Comparison of ENCODE assay signal across 30 mouse cellular contexts in genomic region chr12:82425853-82426252, GRCm38 (mm10).
DNase-seq lines count a peak whose midpoint lies in the region; ATAC-seq and TF ChIP-seq lines count a peak whose summit lies in the region.
"Had no signal": no experiment of that assay in that cellular context is flagged by ENCODE, and none has a peak within 500 bp of the region (broad histone marks: within the 10 kb centered on the region; RNA-seq: fewer than 3 reads in every experiment).

No protein-coding gene starts in this region.

- no peak for TF ChIP-seq RAD21 in MEL (IDR thresholded peaks at IDR 0.05; ENCODE audit: low read depth, low read length)

- ATAC-seq in megakaryocyte, adult 5-6 weeks (ENCODE audit: poor library complexity, severe bottlenecking): peak; percentile 73
- no peak for ATAC-seq in forebrain, embryonic 14.5 days
- ATAC-seq: activated CD4-positive, CD25-positive, alpha-beta regulatory T cell, adult 4 months; forebrain, embryonic 13.5 days; forebrain, postnatal 0 days; hindbrain, embryonic 16.5 days; intestine, embryonic 15.5 days had no signal

- H3K27ac ChIP-seq in left cerebral cortex, adult 2 months: 0 out of 2 replicates have a peak overlapping the region, but pooled peaks have one; percentile 28
- no peak overlapping the region for H3K27ac ChIP-seq in MEL (ENCODE audit: control insufficient read depth, low read depth, low read length)
- H3K27ac ChIP-seq in forebrain, embryonic 14.5 days (ENCODE audit: low read depth, low read length): no peak overlapping the region
- H3K27ac ChIP-seq: forebrain, embryonic 10.5 days; forebrain, embryonic 13.5 days; gastrocnemius, adult 2 months; hindbrain, embryonic 10.5 days; hindbrain, embryonic 13.5 days; intestine, embryonic 15.5 days had no signal

- no peak for TF ChIP-seq EP300 in MEL (IDR thresholded peaks at IDR 0.05; ENCODE audit: low read depth in 1 of 2, low read length in 2 of 2)

- H3K4me2 ChIP-seq in forebrain, embryonic 14.5 days (ENCODE audit: low read length): no peak overlapping the region
- H3K4me2 ChIP-seq: forebrain, embryonic 13.5 days; heart, embryonic 11.5 days; hindbrain, embryonic 13.5 days; intestine, embryonic 15.5 days had no signal

- no peak overlapping the region for H3K9ac ChIP-seq in MEL (ENCODE audit: control insufficient read depth, low read depth, low read length, poor library complexity, severe bottlenecking)
- no peak overlapping the region for H3K9ac ChIP-seq in forebrain, embryonic 14.5 days (ENCODE audit: low read length)
- H3K9ac ChIP-seq: forebrain, embryonic 13.5 days; forebrain, postnatal 0 days; heart, embryonic 15.5 days; hindbrain, embryonic 13.5 days; intestine, embryonic 15.5 days had no signal

- no peaks in the 10 kb centered on the region for H3K9me3 ChIP-seq in MEL (replicated peaks; ENCODE audit: insufficient read depth, low read length)
- H3K9me3 ChIP-seq in forebrain, embryonic 14.5 days (replicated peaks; ENCODE audit: control insufficient read depth, low read length): no peaks in the 10 kb centered on the region
- H3K9me3 ChIP-seq: forebrain, embryonic 10.5 days; forebrain, embryonic 13.5 days; G1E; heart, embryonic 15.5 days; hindbrain, embryonic 10.5 days; hindbrain, embryonic 13.5 days; intestine, embryonic 15.5 days had no signal

- intact Hi-C loops in left cerebral cortex, adult 2 months (cut with DNase I): no loop called here

- peaks cover 0 to 3% of the 10 kb centered on the region in 2 experiments; a peak in 2 of 4 replicates for H3K36me3 ChIP-seq in MEL (ENCODE audit: control insufficient read depth in 1 of 2, insufficient read depth in 2 of 2, low read length in 2 of 2)
- peaks cover 4% of the 10 kb centered on the region for H3K36me3 ChIP-seq in splenic B cell, adult 2 months (ENCODE audit: control insufficient read depth, insufficient read depth, low read length, poor library complexity, severe bottlenecking)
- H3K36me3 ChIP-seq in forebrain, embryonic 14.5 days (ENCODE audit: control insufficient read depth, insufficient read depth, low read length): peaks cover 29% of the 10 kb centered on the region

- H3K4me1 ChIP-seq in MEL (ENCODE audit: control insufficient read depth in 1 of 2, insufficient read depth in 2 of 2, low read length in 2 of 2): no peaks in the 10 kb centered on the region
- no peaks in the 10 kb centered on the region for H3K4me1 ChIP-seq in forebrain, embryonic 14.5 days (ENCODE audit: control insufficient read depth, insufficient read depth, low read length)
- H3K4me1 ChIP-seq: forebrain, embryonic 10.5 days; forebrain, embryonic 13.5 days; hindbrain, embryonic 10.5 days; hindbrain, embryonic 13.5 days; intestine, embryonic 15.5 days had no signal

- no peaks in the 10 kb centered on the region for H3K79me2 ChIP-seq in MEL (ENCODE audit: control insufficient read depth, insufficient read depth, low read length, poor library complexity)

- no peak for DNase-seq in left cerebral cortex, adult 2 months (ENCODE audit: extremely low spot score in 1 of 2, low spot score in 2 of 2)
- DNase-seq in left cerebral cortex, adult 8-10 months (ENCODE audit: low spot score in 2 of 2): no peak
- DNase-seq in MEL (ENCODE audit: low read depth, low spot score): peak; percentile 9
- peak; percentile 49 for DNase-seq in splenic B cell, adult 2 months (ENCODE audit: low read depth, low spot score)
- DNase-seq in T-cell, adult 2 months (ENCODE audit: low spot score): no peak
- DNase-seq in c-Kit-positive CD71-positive TER-119-positive erythroid progenitor cells, embryonic 14.5 days (ENCODE audit: low spot score): no peak
- no peak for DNase-seq in forebrain, embryonic 14.5 days (ENCODE audit: low spot score)
- DNase-seq: adrenal gland, adult 8-10 months; adrenal gland, postnatal 25 days; cerebellum, adult 2 months; cerebellum, postnatal 10 days; cerebellum, postnatal 36 days; forebrain, postnatal 0 days; gastrocnemius, adult 2 months; gastrocnemius, postnatal 14 days; heart, postnatal 10 days; heart, postnatal 36 days; kidney, adult 11 months had no signal

- TF ChIP-seq POLR2A in MEL (IDR thresholded peaks at IDR 0.05; ENCODE audit: control insufficient read depth in 1 of 2, insufficient read depth in 1 of 2, low read depth in 1 of 2, low read length in 2 of 2, poor library complexity in 1 of 2): no peak

- 92% methylated on average over 11 of the region's 11 CpGs for WGBS in forebrain, embryonic 14.5 days

- no peaks in the 10 kb centered on the region for H3K27me3 ChIP-seq in MEL (ENCODE audit: control insufficient read depth in 1 of 2, insufficient read depth in 2 of 2, low read length in 2 of 2)
- no peaks in the 10 kb centered on the region for H3K27me3 ChIP-seq in splenic B cell, adult 2 months (ENCODE audit: control insufficient read depth, insufficient read depth, low read length, poor library complexity, severe bottlenecking)
- H3K27me3 ChIP-seq in forebrain, embryonic 14.5 days (replicated peaks; ENCODE audit: control insufficient read depth, insufficient read depth, low read length): no peaks in the 10 kb centered on the region
- H3K27me3 ChIP-seq: CH12.LX; forebrain, embryonic 13.5 days; heart, embryonic 15.5 days; hindbrain, embryonic 13.5 days; intestine, embryonic 15.5 days had no signal

- no peak overlapping the region for H3K4me3 ChIP-seq in left cerebral cortex, adult 2 months
- H3K4me3 ChIP-seq in MEL (ENCODE audit: control insufficient read depth in 1 of 2, insufficient read depth in 1 of 2, low read depth in 2 of 2, low read length in 2 of 2): no peak overlapping the region
- no peak overlapping the region for H3K4me3 ChIP-seq in forebrain, embryonic 14.5 days (ENCODE audit: low read depth, low read length)
- H3K4me3 ChIP-seq: forebrain, embryonic 10.5 days; forebrain, embryonic 13.5 days; gastrocnemius, adult 2 months; hindbrain, embryonic 10.5 days; hindbrain, embryonic 13.5 days; intestine, embryonic 15.5 days had no signal

- no peak for TF ChIP-seq CTCF in left cerebral cortex, adult 2 months (IDR thresholded peaks at IDR 0.05)
- no peak for TF ChIP-seq CTCF in MEL (IDR thresholded peaks at IDR 0.05 in 2 of 3, conservative IDR thresholded peaks at IDR 0.05 in 1 of 3; ENCODE audit: control insufficient read depth in 1 of 3, insufficient read depth in 1 of 3, low read depth in 2 of 3, low read length in 3 of 3, poor library complexity in 1 of 3, severe bottlenecking in 1 of 3)

TF ChIP-seq in MEL, 35 proteins besides CTCF, POLR2A, EP300 and RAD21:
- TF ChIP-seq TCF12 (IDR thresholded peaks at IDR 0.05; ENCODE audit: low read depth, low read length): no peak
- TF ChIP-seq TBP (IDR thresholded peaks at IDR 0.05; ENCODE audit: low read depth, low read length): no peak
- no peak for TF ChIP-seq E2F4 (IDR thresholded peaks at IDR 0.05; ENCODE audit: borderline replicate concordance, low read depth, low read length)
- TF ChIP-seq POLR2AphosphoS2 (IDR thresholded peaks at IDR 0.05; ENCODE audit: low read length): no peak
- no peak for TF ChIP-seq MAFK (IDR thresholded peaks at IDR 0.05; ENCODE audit: borderline replicate concordance, low read depth, low read length)
- TF ChIP-seq CHD2 (IDR thresholded peaks at IDR 0.05; ENCODE audit: low read length): no peak
- TF ChIP-seq RCOR1 (IDR thresholded peaks at IDR 0.05; ENCODE audit: low read depth, low read length): no peak
- no peak for TF ChIP-seq ETS1 (IDR thresholded peaks at IDR 0.05; ENCODE audit: low read depth, low read length)
- TF ChIP-seq ZMIZ1 (IDR thresholded peaks at IDR 0.05; ENCODE audit: low read depth, low read length): no peak
- TF ChIP-seq HCFC1 (IDR thresholded peaks at IDR 0.05; ENCODE audit: low read depth, low read length): no peak
- no peak for TF ChIP-seq ZC3H11A (IDR thresholded peaks at IDR 0.05; ENCODE audit: low read depth, low read length)
- no peak for TF ChIP-seq NRF1 (IDR thresholded peaks at IDR 0.05; ENCODE audit: insufficient read depth, low read depth, low read length, poor library complexity, severe bottlenecking)
TF ChIP-seq in MEL: peak in this region for 0.

Comparison
In these comparisons a context has a peak if more than half of its experiments do, and no peak if none do; other contexts are left out.
1. DNase-seq: peak in MEL (single experiment) and splenic B cell, adult 2 months (single experiment); none in left cerebral cortex, adult 2 months (0 of 2), left cerebral cortex, adult 8-10 months (0 of 2), T-cell, adult 2 months (single experiment), c-Kit-positive CD71-positive TER-119-positive erythroid progenitor cells, embryonic 14.5 days (single experiment) and forebrain, embryonic 14.5 days (single experiment).